Mouse (Mus musculus) hindbrain, embryonic 16.5 days (tissue): ENCODE data around the gene Mogs. TPM values are rescaled to one million over a fixed set of nuclear protein-coding genes. Genes with fewer than 3 reads are reported as not detected.
A peak's percentile ranks its signal among the peaks of the same experiment; 100 is the strongest.

Experiments used
- ATAC-seq: fragments of 200-750 bp; cut with Nextera tagmentation; 2 replicates; pipeline ENCODE4 v1.8.0; 2017; ENCODE audit warnings: moderate TSS enrichment, moderate library complexity
- H3K27ac ChIP-seq: fragments of 300-500 bp; sonication (generic); 2 replicates; pipeline ENCODE4 v1.5.1; 2014; ENCODE audit warnings: low read depth, mild to moderate bottlenecking, control low read depth, low read length, moderate library complexity
- H3K27me3 ChIP-seq: fragments of 300-500 bp; sonication (generic); replicated peaks from 2 replicates; pipeline ENCODE4 v1.6.1; 2014; ENCODE audit warnings: low read length; ENCODE audit not compliant: control insufficient read depth, insufficient read depth
- H3K36me3 ChIP-seq: fragments of 300-500 bp; sonication (generic); 2 replicates; pipeline ENCODE4 v1.6.1; 2014; ENCODE audit warnings: mild to moderate bottlenecking, low read length, moderate library complexity, mixed read lengths; ENCODE audit not compliant: control insufficient read depth, insufficient read depth
- H3K4me1 ChIP-seq: fragments of 300-500 bp; sonication (generic); 2 replicates; pipeline ENCODE4 v1.6.1; 2014; ENCODE audit warnings: low read depth, low read length; ENCODE audit not compliant: control insufficient read depth, insufficient read depth
- H3K4me2 ChIP-seq: fragments of 300-500 bp; sonication (generic); 2 replicates; pipeline ENCODE4 v1.6.1; 2014; ENCODE audit warnings: mild to moderate bottlenecking, low read length, control low read depth, moderate library complexity
- H3K4me3 ChIP-seq: fragments of 300-500 bp; sonication (generic); 2 replicates; pipeline ENCODE4 v1.5.1; 2014; ENCODE audit warnings: mild to moderate bottlenecking, low read length, control low read depth, moderate library complexity
- H3K9ac ChIP-seq: fragments of 300-500 bp; sonication (generic); 2 replicates; pipeline ENCODE4 v1.6.1; 2014; ENCODE audit warnings: low read depth, mild to moderate bottlenecking, control low read depth, low read length, moderate library complexity
- H3K9me3 ChIP-seq: fragments of 300-500 bp; sonication (generic); 2 replicates; pipeline ENCODE4 v1.6.1; 2014; ENCODE audit warnings: mild to moderate bottlenecking, low read length, moderate library complexity; ENCODE audit not compliant: control insufficient read depth
- WGBS: fragments of 180-500 bp; shearing (Covaris S2); extraction: QIAGEN DNeasy Blood & Tissue Kit; methylation state at CpG from one replicate; pipeline ENCODE4 v1.1.7; 2014; 5-methylcytosine and 5-hydroxymethylcytosine counted together
- polyA plus RNA-seq: library from polyadenylated mRNA; unstranded; fragments of >200 nt; fragmentation: Nextera tagmentation; extraction: Ambion mirVana; gene quantifications from 2 replicates; pipeline ENCODE4 v1.2.1, GENCODE M21; 2015

The Mogs gene
- polyA plus RNA-seq, 1 experiment from 2014 or later: 6.4 TPM

GRCm38 (mm10) chr6:83127419-83127818 lies 12.1 kb downstream of the Mogs start:
- Histone ChIP-seq H3K9ac (no peak overlapping the region), H3K27me3 (no peaks in the 10 kb centered on the region), H3K36me3 (peaks cover 2% of the 10 kb centered on the region; the same call in 1 of the 2 replicates), H3K4me3 (no peak overlapping the region), H3K27ac (no peak overlapping the region), H3K4me2 (no peak overlapping the region), H3K4me1 (peaks cover 18% of the 10 kb centered on the region), H3K9me3 (no peaks in the 10 kb centered on the region)
- ATAC-seq: no peak
- 94% methylated on average over 5 of the region's 5 CpGs for WGBS

- Histone ChIP-seq H3K9ac (no peak overlapping the region), H3K4me3 (no peak overlapping the region), H3K9me3 (no peaks in the 10 kb centered on the region), H3K27me3 (peaks cover 8% of the 10 kb centered on the region; the same call in 1 of the 2 replicates), H3K4me2 (no peak overlapping the region), H3K27ac (no peak overlapping the region), H3K36me3 (no peaks in the 10 kb centered on the region), H3K4me1 (peaks cover 9% of the 10 kb centered on the region; the same call in 1 of the 2 replicates)
- ATAC-seq: no peak
- 76% methylated on average over 6 of the region's 6 CpGs for WGBS
Measured at GRCm38 (mm10) chr6:83131469-83132034, 16.3 kb downstream of the Mogs start.

GRCm38 (mm10) chr6:83132176-83132919 lies 17.1 kb downstream of the Mogs start:
- H3K4me2 ChIP-seq: no peak overlapping the region
- H3K27ac ChIP-seq: no peak overlapping the region
- no peaks in the 10 kb centered on the region for H3K9me3 ChIP-seq
- no peak overlapping the region for H3K4me3 ChIP-seq
- 88% methylated on average over 9 of the region's 9 CpGs for WGBS
- ATAC-seq: no peak
- H3K36me3 ChIP-seq: no peaks in the 10 kb centered on the region
- no peak overlapping the region for H3K9ac ChIP-seq
- peaks cover 8% of the 10 kb centered on the region; the same call in 1 of the 2 replicates for H3K27me3 ChIP-seq
- peaks cover 9% of the 10 kb centered on the region; the same call in 1 of the 2 replicates for H3K4me1 ChIP-seq

- peaks cover 8% of the 10 kb centered on the region; the same call in 1 of the 2 replicates for H3K27me3 ChIP-seq
- H3K9me3 ChIP-seq: no peaks in the 10 kb centered on the region
- no peak for ATAC-seq
- no peak overlapping the region for H3K4me2 ChIP-seq
- no peaks in the 10 kb centered on the region for H3K36me3 ChIP-seq
- no peak overlapping the region for H3K27ac ChIP-seq
- WGBS: 74% methylated on average over 3 of the region's 3 CpGs
- no peak overlapping the region for H3K9ac ChIP-seq
- no peak overlapping the region for H3K4me3 ChIP-seq
- peaks cover 12% of the 10 kb centered on the region; the same call in 1 of the 2 replicates for H3K4me1 ChIP-seq
Measured at GRCm38 (mm10) chr6:83134226-83134625, 18.9 kb downstream of the Mogs start.

- H3K27me3 ChIP-seq: peaks cover 8% of the 10 kb centered on the region; the same call in 1 of the 2 replicates
- no peak within 1 kb of the TSS for H3K27ac ChIP-seq
- H3K4me3 ChIP-seq: peak within 1 kb of the TSS; percentile 26
- 0 out of 2 replicates have a peak within 1 kb of the TSS, but pooled peaks have one; percentile 41 for H3K9ac ChIP-seq
- H3K9me3 ChIP-seq: no peaks in the 10 kb centered on the region
- H3K36me3 ChIP-seq: no peaks in the 10 kb centered on the region
- H3K4me2 ChIP-seq: peak within 1 kb of the TSS; percentile 54
- peaks cover 12% of the 10 kb centered on the region; the same call in 1 of the 2 replicates for H3K4me1 ChIP-seq
- no peak for ATAC-seq
- 52% methylated on average over 7 of the region's 7 CpGs for WGBS
Measured at GRCm38 (mm10) chr6:83134951-83135513, 19.7 kb downstream of the Mogs start, which contains the start of gene Rtkn. Rtkn (plus strand) TSS chr6:83135463.

- Histone ChIP-seq H3K4me2 (peak overlapping the region; percentile 54), H3K9me3 (no peaks in the 10 kb centered on the region), H3K4me3 (peak overlapping the region; percentile 26), H3K27ac (no peak overlapping the region), H3K4me1 (peaks cover 12% of the 10 kb centered on the region; the same call in 1 of the 2 replicates), H3K9ac (0 out of 2 replicates have a peak overlapping the region, but pooled peaks have one; percentile 41), H3K27me3 (peaks cover 8% of the 10 kb centered on the region; the same call in 1 of the 2 replicates), H3K36me3 (no peaks in the 10 kb centered on the region)
- no peak for ATAC-seq
- 8% methylated on average over 37 of the region's 37 CpGs for WGBS
Measured at GRCm38 (mm10) chr6:83135571-83136161, 20.4 kb downstream of the Mogs start.

GRCm38 (mm10) chr6:83136291-83136880 lies 21.1 kb downstream of the Mogs start:
- ATAC-seq: no peak
- Histone ChIP-seq H3K9me3 (no peaks in the 10 kb centered on the region), H3K9ac (no peak overlapping the region), H3K27ac (peak overlapping the region; percentile 89), H3K36me3 (no peaks in the 10 kb centered on the region), H3K27me3 (peaks cover 8% of the 10 kb centered on the region; the same call in 1 of the 2 replicates), H3K4me2 (peak overlapping the region; percentile 54), H3K4me1 (peaks cover 12% of the 10 kb centered on the region; the same call in 1 of the 2 replicates), H3K4me3 (peak overlapping the region; percentile 38)
- WGBS: 18% methylated on average over 5 of the region's 5 CpGs

- peaks cover 8% of the 10 kb centered on the region; the same call in 1 of the 2 replicates for H3K27me3 ChIP-seq
- peak overlapping the region; percentile 38 for H3K4me3 ChIP-seq
- peak overlapping the region; percentile 58 for H3K9ac ChIP-seq
- H3K36me3 ChIP-seq: no peaks in the 10 kb centered on the region
- ATAC-seq: peak; percentile 74
- peaks cover 14% of the 10 kb centered on the region for H3K4me1 ChIP-seq
- no peaks in the 10 kb centered on the region for H3K9me3 ChIP-seq
- H3K27ac ChIP-seq: peak overlapping the region; percentile 89
- H3K4me2 ChIP-seq: peak overlapping the region; percentile 54
- WGBS: under 1% methylated on average over 24 of the region's 26 CpGs
Measured at GRCm38 (mm10) chr6:83136881-83137575, 21.7 kb downstream of the Mogs start.
